Mouse (Mus musculus) CH12.LX (cell line): ENCODE measurements at regions not wholly inside any gene's neighbourhood (a gene's known extent, or its start where the extent isn't known, plus 50 kb on each side); places are given as distances from the start of the nearest gene placed in this dataset.

ENCODE experiments used
- DNase-seq: peaks from one replicate; pipeline ENCODE4 v3.0.0-alpha.2; 2013; ENCODE audit errors: extremely low read depth
- H3K27ac ChIP-seq: 2 replicates; pipeline ENCODE4 v1.5.1; 2012; ENCODE audit warnings: low read depth, mild to moderate bottlenecking, control low read depth, moderate library complexity; ENCODE audit not compliant: insufficient read depth
- H3K27me3 ChIP-seq: replicated peaks from 2 replicates; pipeline ENCODE3; 2012; ENCODE audit warnings: inconsistent platforms
- H3K36me3 ChIP-seq, 2 experiments: replicated peaks in 1 of 2; 2 replicates each; pipeline versions ENCODE3 to v1.6.1; 2012; ENCODE audit warnings: inconsistent platforms in 1 of 2, low read length in 1 of 2, mild to moderate bottlenecking in 1 of 2, mixed read lengths in 1 of 2, moderate library complexity in 1 of 2; ENCODE audit not compliant: control insufficient read depth in 1 of 2, insufficient read depth in 1 of 2
- H3K4me1 ChIP-seq, 2 experiments: 2 replicates each; pipeline ENCODE4 v1.6.1; 2012; ENCODE audit warnings: inconsistent platforms in 1 of 2, moderate library complexity in 1 of 2; ENCODE audit not compliant: insufficient read depth in 2 of 2, control insufficient read depth in 1 of 2
- H3K4me2 ChIP-seq: 2 replicates; pipeline ENCODE4 v1.6.1; 2012; ENCODE audit warnings: low read depth, mild to moderate bottlenecking, control low read depth; ENCODE audit not compliant: poor library complexity, insufficient read depth, severe bottlenecking
- H3K4me3 ChIP-seq, 3 experiments: fragments of 150-350 bp in 1 of 3; sonication (generic) in 1 of 3; replicated peaks in 1 of 3; 2 replicates each; pipeline versions ENCODE3 to v1.5.1; 2011 to 2012; ENCODE audit warnings: low read depth in 2 of 3, low read length in 2 of 3, mild to moderate bottlenecking in 2 of 3, moderate library complexity in 2 of 3, control low read depth in 1 of 3, improper control_type of control experiment in 1 of 3, inconsistent platforms in 1 of 3, mixed read lengths in 1 of 3; ENCODE audit not compliant: poor library complexity in 1 of 3
- H3K79me2 ChIP-seq: replicated peaks from 2 replicates; pipeline ENCODE4 v1.6.1; 2012; ENCODE audit warnings: mild to moderate bottlenecking, moderate library complexity; ENCODE audit not compliant: control insufficient read depth, poor library complexity, insufficient read depth, severe bottlenecking; ENCODE audit errors: extremely low read depth
- H3K9ac ChIP-seq: 2 replicates; pipeline ENCODE4 v1.6.1; 2012; ENCODE audit warnings: low read depth, mild to moderate bottlenecking, control low read depth, moderate library complexity; ENCODE audit not compliant: insufficient read depth
- H3K9me3 ChIP-seq: replicated peaks from 2 replicates; pipeline ENCODE3; 2012; ENCODE audit warnings: low read length, inconsistent platforms, mixed read lengths
- BHLHE40 ChIP-seq: IDR thresholded peaks from 2 replicates; pipeline ENCODE4 v1.6.1; 2011; ENCODE audit warnings: mild to moderate bottlenecking, low read depth, low read length, improper control_type of control experiment
- CHD1 ChIP-seq: IDR thresholded peaks from 2 replicates; pipeline ENCODE4 v1.6.1; 2012; ENCODE audit warnings: low read depth, low read length, improper control_type of control experiment, inconsistent platforms
- CHD2 ChIP-seq: IDR thresholded peaks from 2 replicates; pipeline ENCODE4 v1.6.1; 2011; ENCODE audit warnings: low read length, improper control_type of control experiment
- GABPA ChIP-seq: IDR thresholded peaks from 2 replicates; pipeline ENCODE4 v1.6.1; 2012; ENCODE audit warnings: low read depth, low read length, improper control_type of control experiment, inconsistent platforms; ENCODE audit not compliant: insufficient replicate concordance
- HCFC1 ChIP-seq: IDR thresholded peaks from 2 replicates; pipeline ENCODE4 v1.6.1; 2012; ENCODE audit warnings: low read depth, mild to moderate bottlenecking, inconsistent platforms, low read length, improper control_type of control experiment
- IRF4 ChIP-seq: IDR thresholded peaks from 2 replicates; pipeline ENCODE4 v1.6.1; 2014; ENCODE audit warnings: low read depth, mild to moderate bottlenecking, inconsistent platforms, low read length, improper control_type of control experiment
- MAX ChIP-seq: IDR thresholded peaks from 2 replicates; pipeline ENCODE4 v1.6.1; 2011; ENCODE audit warnings: low read length, improper control_type of control experiment
- MAZ ChIP-seq: IDR thresholded peaks from 2 replicates; pipeline ENCODE4 v1.6.1; 2012; ENCODE audit warnings: low read depth, mild to moderate bottlenecking, inconsistent platforms, low read length, improper control_type of control experiment, moderate library complexity
- MEF2A ChIP-seq: IDR thresholded peaks from 2 replicates; pipeline ENCODE4 v1.6.1; 2014; ENCODE audit warnings: low read depth, mild to moderate bottlenecking, inconsistent platforms, low read length, improper control_type of control experiment, borderline replicate concordance
- MYC ChIP-seq: IDR thresholded peaks from 2 replicates; pipeline ENCODE4 v1.6.1; 2011; ENCODE audit warnings: low read depth, mild to moderate bottlenecking, improper control_type of control experiment, low read length
- NELFE ChIP-seq: IDR thresholded peaks from 2 replicates; pipeline ENCODE4 v1.6.1; 2011; ENCODE audit warnings: low read depth, low read length, improper control_type of control experiment
- PAX5 ChIP-seq: IDR thresholded peaks from 2 replicates; pipeline ENCODE4 v1.6.1; 2012; ENCODE audit warnings: low read length, inconsistent platforms, mixed read lengths
- POLR2AphosphoS2 ChIP-seq: IDR thresholded peaks from 2 replicates; pipeline ENCODE4 v1.6.1; 2011; ENCODE audit warnings: low read depth, low read length, improper control_type of control experiment
- RAD21 ChIP-seq: IDR thresholded peaks from 2 replicates; pipeline ENCODE4 v1.6.1; 2011; ENCODE audit warnings: low read depth, mild to moderate bottlenecking, low read length, improper control_type of control experiment, moderate library complexity
- RCOR1 ChIP-seq: conservative IDR thresholded peaks from 2 replicates; pipeline ENCODE4 v1.6.1; 2012; ENCODE audit warnings: low read depth, mild to moderate bottlenecking, inconsistent platforms, low read length, improper control_type of control experiment
- SIN3A ChIP-seq: IDR thresholded peaks from 2 replicates; pipeline ENCODE4 v1.6.1; 2012; ENCODE audit warnings: low read length, improper control_type of control experiment, inconsistent platforms
- SMC3 ChIP-seq: IDR thresholded peaks from 2 replicates; pipeline ENCODE4 v1.6.1; 2011; ENCODE audit warnings: low read depth, low read length, improper control_type of control experiment
- TBP ChIP-seq: conservative IDR thresholded peaks from 2 replicates; pipeline ENCODE4 v1.6.1; 2011; ENCODE audit warnings: low read depth, low read length, improper control_type of control experiment
- TCF12 ChIP-seq: IDR thresholded peaks from 2 replicates; pipeline ENCODE4 v1.6.1; 2014; ENCODE audit warnings: low read depth, mild to moderate bottlenecking, inconsistent platforms, low read length, improper control_type of control experiment
- UBTF ChIP-seq: IDR thresholded peaks from 2 replicates; pipeline ENCODE4 v1.6.1; 2012; ENCODE audit warnings: low read depth, mild to moderate bottlenecking, inconsistent platforms, low read length, improper control_type of control experiment, moderate library complexity
- USF1 ChIP-seq: IDR thresholded peaks from 2 replicates; pipeline ENCODE4 v1.6.1; 2014; ENCODE audit warnings: low read depth, mild to moderate bottlenecking, inconsistent platforms, low read length, improper control_type of control experiment
- USF2 ChIP-seq: conservative IDR thresholded peaks from 2 replicates; pipeline ENCODE4 v1.6.1; 2011; ENCODE audit warnings: low read depth, low read length, improper control_type of control experiment
- ZNF384 ChIP-seq: IDR thresholded peaks from 2 replicates; pipeline ENCODE4 v1.6.1; 2012; ENCODE audit warnings: low read depth, low read length, improper control_type of control experiment, inconsistent platforms
- dilution Hi-C: fragments of 300-500 bp; cut with MboI; formaldehyde crosslinking; loops from 2 replicates; pipeline ENCODE4 v1.14.3; 2020; ENCODE audit warnings: low sequenced_read_pairs; ENCODE audit not compliant: extremely low pct_unique_long_range_greater_than_20kb, extremely low pct_ligation_motif_present
- in situ Hi-C: fragments of 300-500 bp; cut with MboI; formaldehyde crosslinking; loops from 3 replicates; pipeline ENCODE4 v1.14.3; 2019; ENCODE audit warnings: low sequenced_read_pairs, low pct_ligation_motif_present, low pct_unique_long_range_greater_than_20kb, mixed read lengths

DNA sequence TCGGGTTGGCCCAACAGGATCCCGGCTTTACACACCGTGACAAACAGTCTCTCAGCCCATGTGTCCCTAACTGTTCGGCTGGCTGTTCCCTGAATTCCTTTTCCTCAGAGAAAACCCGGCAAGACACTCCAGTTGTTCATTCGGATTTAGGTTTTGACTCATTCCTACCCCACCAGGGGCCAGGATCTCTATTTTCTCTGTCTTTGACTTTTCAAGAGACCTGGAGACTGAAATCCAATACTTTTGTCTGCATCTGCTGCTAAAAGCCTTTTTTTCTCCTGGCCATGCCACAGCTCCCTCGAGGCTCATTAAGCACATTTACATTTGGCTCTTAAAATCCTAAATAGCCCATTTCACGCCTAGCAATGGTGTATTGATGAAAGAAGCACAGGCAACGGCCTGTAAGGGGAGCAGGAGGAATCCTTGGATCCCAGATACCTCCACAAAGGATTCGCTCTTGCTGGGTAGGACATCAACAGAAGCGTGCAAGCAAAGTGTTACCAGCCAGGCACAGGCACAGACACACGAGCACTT, 332.6 kb upstream of the Acvr2a start:
- Histone ChIP-seq H3K9ac (no peak overlapping the region), H3K27me3 (no peaks in the 10 kb centered on the region), H3K4me2 (no peak overlapping the region), H3K4me3 (no peak overlapping the region), H3K4me1 (no peaks in the 10 kb centered on the region), H3K9me3 (no peaks in the 10 kb centered on the region), H3K36me3 (no peaks in the 10 kb centered on the region), H3K79me2 (no peaks in the 10 kb centered on the region), H3K27ac (no peak overlapping the region)
- DNase-seq, result no peak
- in situ Hi-C loops (no loop called here), dilution Hi-C loops (no loop called here)
- TF ChIP-seq TCF12, result no peak
- no peak for TF ChIP-seq USF2

DNA sequence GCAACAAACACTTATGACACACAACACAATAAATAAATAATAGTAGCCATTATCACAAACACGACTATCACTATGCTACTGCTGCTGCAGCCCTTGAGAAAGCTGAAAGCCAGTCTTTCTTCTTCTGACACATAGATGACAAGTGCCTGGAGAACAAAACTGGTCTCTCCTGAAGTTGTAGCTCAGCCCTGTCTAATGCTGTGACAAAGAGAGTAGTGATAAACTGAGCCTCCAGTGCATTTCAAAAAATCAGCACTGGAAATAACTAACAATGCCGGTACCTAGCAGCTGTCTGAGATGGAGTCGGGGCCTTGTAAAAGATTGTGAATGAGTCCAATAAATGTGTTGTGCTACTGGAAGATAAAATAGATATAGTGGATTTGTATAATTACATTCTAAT, 320.3 kb upstream of the Acvr2a start:
- in situ Hi-C loops, result no loop called here
- no peak overlapping the region for H3K4me2 ChIP-seq
- no peak overlapping the region for H3K9ac ChIP-seq
- no peaks in the 10 kb centered on the region for H3K27me3 ChIP-seq
- H3K4me1 ChIP-seq, result peaks cover 0 to 3% of the 10 kb centered on the region in 2 experiments; a peak in 1 of 4 replicates
- TF ChIP-seq MAZ (no peak), MAX (no peak), TBP (no peak), HCFC1 (no peak), POLR2AphosphoS2 (no peak)
- TF ChIP-seq, all 38 proteins: peak for 0
- Histone ChIP-seq H3K27ac (no peak overlapping the region), H3K79me2 (no peaks in the 10 kb centered on the region), H3K9me3 (peaks cover 1% of the 10 kb centered on the region), H3K4me3 (no peak overlapping the region), H3K36me3 (no peaks in the 10 kb centered on the region)
- no peak for DNase-seq
- dilution Hi-C loops, result no loop called here

GRCm38 (mm10) chr2:48494065-48494464, 319.8 kb upstream of the Acvr2a start:
- no peak for DNase-seq
- H3K4me2 ChIP-seq, result no peak overlapping the region
- H3K79me2 ChIP-seq, result no peaks in the 10 kb centered on the region
- in situ Hi-C loops (no loop called here), dilution Hi-C loops (no loop called here)
- H3K27me3 ChIP-seq, result no peaks in the 10 kb centered on the region
- TF ChIP-seq MAX, result no peak
- TF ChIP-seq RCOR1, result no peak
- no peak for TF ChIP-seq TBP
- TF ChIP-seq MYC, result no peak
- TF ChIP-seq NELFE, result no peak
- no peak for TF ChIP-seq MEF2A
- no peak for TF ChIP-seq UBTF
- TF ChIP-seq CHD2, result no peak
- TF ChIP-seq CHD1, result no peak
- TF ChIP-seq ZNF384, result no peak
- no peak for TF ChIP-seq SMC3
- TF ChIP-seq IRF4, result no peak
- no peak for TF ChIP-seq GABPA
- no peak for TF ChIP-seq SIN3A
- no peak for TF ChIP-seq RAD21
- TF ChIP-seq USF1, result no peak
- TF ChIP-seq BHLHE40, result no peak
- no peak for TF ChIP-seq PAX5
- H3K36me3 ChIP-seq, result no peaks in the 10 kb centered on the region
- peaks cover 0 to 3% of the 10 kb centered on the region in 2 experiments; a peak in 1 of 4 replicates for H3K4me1 ChIP-seq
- H3K27ac ChIP-seq, result no peak overlapping the region
- H3K4me3 ChIP-seq, result no peak overlapping the region
- H3K9me3 ChIP-seq, result peaks cover 1% of the 10 kb centered on the region
- no peak overlapping the region for H3K9ac ChIP-seq
